Mouse (Mus musculus) olfactory bulb, adult 2 months (tissue): ENCODE measurements around the gene AC161166.1. TPM values are rescaled to one million over a fixed set of nuclear protein-coding genes. Genes with fewer than 3 reads are reported as not detected.

Experiments used
- H3K27ac ChIP-seq: fragments of 200-500 bp; 2 replicates; pipeline ENCODE4 v1.5.1; 2012; ENCODE audit warnings: low read depth, low read length; ENCODE audit not compliant: insufficient read depth
- H3K4me1 ChIP-seq: fragments of 200-500 bp; 2 replicates; pipeline ENCODE4 v1.6.1; 2012; ENCODE audit warnings: low read length; ENCODE audit not compliant: control insufficient read depth, insufficient read depth
- H3K4me3 ChIP-seq: fragments of 200-500 bp; 2 replicates; pipeline ENCODE4 v1.5.1; 2012; ENCODE audit warnings: mild to moderate bottlenecking, low read depth, low read length, moderate library complexity; ENCODE audit not compliant: insufficient read depth
- CTCF ChIP-seq: fragments of 200-500 bp; IDR thresholded peaks from 2 replicates; pipeline ENCODE4 v1.5.1; 2012; ENCODE audit warnings: low read depth, mild to moderate bottlenecking, low read length, moderate library complexity; ENCODE audit not compliant: insufficient read depth
- POLR2A ChIP-seq: fragments of 200-500 bp; IDR thresholded peaks from 2 replicates; pipeline ENCODE4 v1.6.1; 2012; ENCODE audit warnings: mild to moderate bottlenecking, low read depth, low read length, moderate library complexity; ENCODE audit not compliant: insufficient read depth
- WGBS: fragments of 180-500 bp; shearing (Covaris S2); methylation state at CpG from one replicate; pipeline ENCODE4 v1.1.7; 2018; 5-methylcytosine and 5-hydroxymethylcytosine counted together
- polyA plus RNA-seq: library from polyadenylated mRNA; stranded (reverse); fragments of >200 nt; gene quantifications from 2 replicates; pipeline ENCODE4 v1.2.4, GENCODE M21; 2012; ENCODE audit warnings: low replicate concordance; ENCODE audit not compliant: missing spikeins, insufficient read depth, insufficient read length

Gene AC161166.1
- polyA plus RNA-seq, 1 experiment: not detected

DNA sequence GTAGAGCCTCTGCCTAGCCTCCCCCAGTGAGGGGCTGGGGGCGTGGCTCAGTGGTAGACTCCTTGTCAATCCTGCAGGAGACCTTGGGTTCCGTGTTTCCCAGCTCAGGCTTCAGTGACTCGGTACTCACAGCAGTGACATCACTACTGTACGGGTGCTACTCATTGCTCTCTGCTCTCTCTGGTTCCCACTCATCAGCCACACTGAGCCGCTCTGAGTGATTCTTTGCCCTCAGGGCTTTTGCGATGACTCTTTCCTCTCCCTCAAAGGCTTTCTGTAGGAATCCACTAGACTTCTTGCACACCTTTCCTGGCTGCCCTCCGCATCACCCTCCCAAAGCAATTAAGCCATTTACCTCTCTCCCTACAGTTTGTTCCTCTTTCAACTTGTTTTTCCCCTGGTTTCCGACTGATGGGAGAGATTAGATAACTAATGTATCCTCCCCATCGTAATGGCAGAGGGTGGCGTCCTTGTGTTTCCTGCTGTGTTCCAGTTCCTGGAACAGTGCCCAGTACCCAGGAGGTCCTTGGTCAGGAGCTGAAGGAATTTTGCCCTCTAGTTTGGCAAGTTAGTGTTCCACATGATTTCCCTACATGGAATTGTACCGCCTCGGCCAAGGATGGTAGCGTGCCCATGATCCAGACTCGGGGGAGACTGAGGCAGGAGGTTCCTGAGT is 50.7 kb downstream of the AC161166.1 start:
- Histone ChIP-seq H3K4me3 (no peak overlapping the region), H3K4me1 (peaks cover 7% of the 10 kb centered on the region), H3K27ac (no peak overlapping the region)
- no peak for TF ChIP-seq CTCF
- TF ChIP-seq POLR2A: no peak
- 51% methylated on average over 14 of the region's 14 CpGs for WGBS

Other genes starting within 250 kb of the AC161166.1 start
- not detected in 2 replicates for gene Zfp93, start 242.0 kb downstream of the AC161166.1 start, polyA plus RNA-seq
- gene Zfp61, start 211.2 kb downstream of the AC161166.1 start, polyA plus RNA-seq: not detected in 2 replicates
- not detected in 2 replicates for gene Zfp94, start 195.8 kb downstream of the AC161166.1 start, polyA plus RNA-seq
- gene Tescl, start 178.5 kb downstream of the AC161166.1 start, polyA plus RNA-seq: not detected in 2 replicates
- gene Lypd5, start 163.3 kb downstream of the AC161166.1 start, polyA plus RNA-seq: not detected in 2 replicates
- not detected in 2 replicates for gene Kcnn4, start 142.2 kb downstream of the AC161166.1 start, polyA plus RNA-seq
- not detected in 2 replicates for gene Smg9, start 112.8 kb downstream of the AC161166.1 start, polyA plus RNA-seq
- not detected in 2 replicates for gene Irgc1, start 60.2 kb downstream of the AC161166.1 start, polyA plus RNA-seq
- not detected in 2 replicates for gene Plaur, start 50.0 kb downstream of the AC161166.1 start, polyA plus RNA-seq
- not detected in 2 replicates for gene Cadm4, start 30.4 kb downstream of the AC161166.1 start, polyA plus RNA-seq
- not detected in 2 replicates for gene Zfp428, start 5.4 kb downstream of the AC161166.1 start, polyA plus RNA-seq
- gene Irgq, start 18.2 kb upstream of the AC161166.1 start, polyA plus RNA-seq: not detected in 2 replicates
- gene Pinlyp, start 33.7 kb upstream of the AC161166.1 start, polyA plus RNA-seq: not detected in 2 replicates
- not detected in 2 replicates for gene Xrcc1, start 33.8 kb upstream of the AC161166.1 start, polyA plus RNA-seq
- gene Ethe1, start 75.1 kb upstream of the AC161166.1 start, polyA plus RNA-seq: not detected in 2 replicates
- gene Zfp575, start 75.2 kb upstream of the AC161166.1 start, polyA plus RNA-seq: not detected in 2 replicates
- not detected in 2 replicates for gene Phldb3, start 98.3 kb upstream of the AC161166.1 start, polyA plus RNA-seq
- gene Lypd3, start 124.1 kb upstream of the AC161166.1 start, polyA plus RNA-seq: not detected in 2 replicates
- not detected in 2 replicates for gene Tex101, start 164.2 kb upstream of the AC161166.1 start, polyA plus RNA-seq
- not detected in 2 replicates for gene BC049730, start 196.8 kb upstream of the AC161166.1 start, polyA plus RNA-seq
- not detected in 2 replicates for gene Gm4763, start 214.5 kb upstream of the AC161166.1 start, polyA plus RNA-seq
- gene Cd177, start 247.9 kb upstream of the AC161166.1 start, polyA plus RNA-seq: not detected in 2 replicates